Mouse (Mus musculus): ENCODE results near the gene Serpina3k.
"Not testable (repeated sequence)": the region's sequence is repeated elsewhere in the genome, so short reads cannot be mapped to it uniquely, and the experiment has no call there.

The Serpina3k gene

DNA sequence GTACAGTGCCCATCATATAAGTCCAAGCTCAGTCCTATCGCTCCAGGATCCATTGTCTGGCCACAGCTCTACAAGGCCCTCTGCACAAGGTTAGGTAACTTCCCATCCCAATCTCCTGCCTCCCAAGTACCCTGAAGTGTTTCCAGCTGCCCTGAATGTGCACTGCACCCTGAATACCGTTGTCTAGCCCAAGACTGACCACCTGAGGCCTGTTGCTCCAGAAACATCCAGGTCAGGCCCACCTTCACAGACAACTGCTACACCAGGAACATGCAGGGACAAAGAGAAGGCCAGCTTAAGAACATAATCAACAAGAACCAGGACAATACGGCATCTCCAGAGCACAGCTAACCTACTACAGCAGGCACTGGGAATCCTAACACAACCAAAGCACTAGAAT, 31.7 kb downstream of the Serpina3k start:
- H3K36me3 ChIP-seq (ENCODE audit: control insufficient read depth, insufficient read depth, low read length, poor library complexity, severe bottlenecking), result no peaks in the 10 kb centered on the region
- no peaks in the 10 kb centered on the region for H3K27me3 ChIP-seq (ENCODE audit: control insufficient read depth, insufficient read depth, low read length, poor library complexity, severe bottlenecking)
- no peak for DNase-seq (ENCODE audit: low read depth, low spot score)

DNA sequence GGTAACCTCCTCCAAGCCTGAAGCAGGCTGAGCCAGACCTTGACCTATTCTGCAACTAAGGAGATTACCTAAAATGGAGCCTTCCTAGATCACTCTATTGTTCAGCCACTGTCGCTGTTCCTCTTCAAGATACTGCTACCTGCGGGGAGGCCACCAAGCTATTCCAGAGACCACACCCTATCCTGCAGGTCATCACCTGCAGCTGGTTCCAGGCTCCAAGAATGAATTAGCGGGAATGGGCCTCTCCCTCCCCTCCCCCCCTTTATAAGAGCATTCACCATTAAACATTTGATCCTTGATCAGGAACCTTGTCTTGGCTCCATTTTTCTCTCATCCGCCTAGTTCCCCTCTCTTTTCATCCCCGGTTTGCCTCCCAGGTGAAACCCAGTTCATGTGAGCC, 38.9 kb downstream of the Serpina3k start:
- H3K27me3 ChIP-seq (ENCODE audit: control insufficient read depth, insufficient read depth, low read length, poor library complexity, severe bottlenecking); H3K36me3 ChIP-seq (ENCODE audit: control insufficient read depth, insufficient read depth, low read length, poor library complexity, severe bottlenecking); DNase-seq (ENCODE audit: low read depth, low spot score): not testable (repeated sequence)

DNA sequence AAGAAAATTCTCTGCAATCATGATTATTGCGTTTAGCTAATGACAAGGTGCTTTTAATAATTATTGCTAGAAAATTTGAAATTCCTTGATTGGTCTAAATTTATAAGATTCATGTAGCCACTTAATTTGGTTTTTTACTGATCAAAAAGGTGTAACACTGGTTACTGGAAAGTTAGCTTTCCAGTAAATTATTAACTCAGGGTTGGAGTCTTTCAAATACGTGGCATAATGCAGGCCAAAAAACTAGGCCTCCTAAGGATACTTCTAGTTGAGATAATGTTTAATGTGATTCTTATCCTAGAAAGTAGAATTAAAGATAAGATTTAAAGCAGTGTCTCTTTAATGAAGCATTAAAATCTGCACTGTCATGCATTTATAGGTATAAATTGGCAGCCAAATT, 40.1 kb downstream of the Serpina3k start:
- H3K36me3 ChIP-seq (ENCODE audit: control insufficient read depth, insufficient read depth, low read length, poor library complexity, severe bottlenecking); H3K27me3 ChIP-seq (ENCODE audit: control insufficient read depth, insufficient read depth, low read length, poor library complexity, severe bottlenecking); DNase-seq (ENCODE audit: low read depth, low spot score): not testable (repeated sequence)

DNA sequence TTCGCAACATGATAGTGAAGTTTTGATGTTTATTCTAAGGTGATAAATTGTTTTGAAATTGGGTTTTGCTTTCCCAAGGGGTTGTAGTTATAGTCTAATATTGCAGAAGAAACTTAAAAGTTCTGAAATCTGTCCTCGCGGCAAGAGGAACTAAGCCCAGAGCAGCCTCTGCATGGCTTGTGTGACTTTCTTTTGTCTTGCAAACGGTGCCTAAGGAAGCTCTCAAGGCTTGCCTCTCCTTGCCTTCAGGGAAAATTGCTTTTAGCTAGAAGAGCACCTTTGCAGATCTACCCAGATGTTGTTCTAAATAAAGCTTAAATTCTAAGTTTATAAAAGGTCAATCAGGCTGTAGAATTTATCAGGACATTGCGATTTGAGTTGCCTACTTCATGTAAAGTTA, 40.5 kb downstream of the Serpina3k start:
- not testable (repeated sequence) for H3K36me3 ChIP-seq (ENCODE audit: control insufficient read depth, insufficient read depth, low read length, poor library complexity, severe bottlenecking); DNase-seq (ENCODE audit: low read depth, low spot score); H3K27me3 ChIP-seq (ENCODE audit: control insufficient read depth, insufficient read depth, low read length, poor library complexity, severe bottlenecking)

DNA sequence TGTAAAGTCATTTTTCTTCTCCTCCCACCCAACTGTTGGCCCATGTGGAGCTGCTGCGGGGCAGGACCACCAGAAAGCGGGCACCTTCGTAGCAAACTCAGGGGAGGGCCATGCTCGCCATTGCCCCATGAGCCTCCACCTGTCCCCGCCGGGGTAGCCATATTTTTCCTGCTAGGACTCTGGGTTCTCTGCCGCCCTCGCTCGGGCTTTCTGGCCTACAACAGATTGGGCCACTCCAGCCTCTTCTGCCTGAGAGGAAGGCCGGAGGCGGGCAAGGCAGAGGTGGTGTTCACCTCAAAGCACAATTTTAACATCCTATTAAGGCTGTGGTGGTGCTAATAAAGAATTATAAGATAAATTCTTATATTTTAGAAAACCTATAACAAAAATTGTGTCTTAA, 41.6 kb downstream of the Serpina3k start:
- H3K36me3 ChIP-seq (ENCODE audit: control insufficient read depth, insufficient read depth, low read length, poor library complexity, severe bottlenecking), result no peaks in the 10 kb centered on the region
- H3K27me3 ChIP-seq (ENCODE audit: control insufficient read depth, insufficient read depth, low read length, poor library complexity, severe bottlenecking), result no peaks in the 10 kb centered on the region
- no peak for DNase-seq (ENCODE audit: low read depth, low spot score)

DNA sequence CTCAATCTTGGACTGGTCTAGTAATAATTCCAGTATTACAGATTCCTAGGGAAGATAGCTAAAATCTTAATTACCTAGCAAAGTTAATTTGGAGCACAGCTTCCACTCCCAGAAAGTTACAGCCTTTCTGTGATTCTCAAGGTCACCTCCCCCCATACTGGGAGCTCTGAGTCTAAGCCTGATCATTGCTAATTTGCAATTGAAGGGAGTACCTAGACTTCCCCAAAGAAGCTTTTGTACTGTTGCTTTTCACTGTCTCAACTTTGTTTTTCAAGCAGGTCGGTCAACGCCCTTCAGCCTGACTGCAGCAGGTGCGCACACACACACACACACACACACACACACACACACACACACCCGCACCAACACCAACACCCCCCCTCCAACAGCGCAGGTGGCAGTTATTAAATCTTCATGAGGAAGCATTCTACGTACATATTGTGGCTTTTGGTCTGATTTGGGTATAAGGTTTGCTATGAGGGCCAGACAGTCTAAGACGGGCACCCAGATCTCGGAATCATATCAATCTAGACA, 42.9 kb downstream of the Serpina3k start:
- H3K27me3 ChIP-seq (ENCODE audit: control insufficient read depth, insufficient read depth, low read length, poor library complexity, severe bottlenecking); DNase-seq (ENCODE audit: low read depth, low spot score); H3K36me3 ChIP-seq (ENCODE audit: control insufficient read depth, insufficient read depth, low read length, poor library complexity, severe bottlenecking): not testable (repeated sequence)

DNA sequence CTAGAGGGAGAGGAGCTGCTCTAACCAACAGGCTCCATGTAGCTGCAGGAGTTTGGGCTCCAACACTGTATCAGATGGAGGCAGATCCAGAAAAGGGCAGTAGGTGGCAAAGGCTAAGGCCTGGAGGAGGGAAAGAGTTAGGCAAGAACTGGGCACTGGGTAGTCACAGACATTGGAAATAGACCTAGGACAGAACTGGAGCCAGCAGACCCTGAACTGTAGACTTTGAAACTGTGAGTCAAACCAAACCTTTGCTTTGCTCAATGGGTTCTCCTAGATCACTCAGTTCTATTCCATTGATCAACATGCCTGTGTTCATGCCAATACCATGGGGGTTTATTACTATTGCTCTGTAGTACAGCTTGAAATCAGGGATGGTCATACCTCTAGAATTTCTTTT, 47.7 kb downstream of the Serpina3k start:
- not testable (repeated sequence) for H3K27me3 ChIP-seq (ENCODE audit: control insufficient read depth, insufficient read depth, low read length, poor library complexity, severe bottlenecking); H3K36me3 ChIP-seq (ENCODE audit: control insufficient read depth, insufficient read depth, low read length, poor library complexity, severe bottlenecking); DNase-seq (ENCODE audit: low read depth, low spot score)

DNA sequence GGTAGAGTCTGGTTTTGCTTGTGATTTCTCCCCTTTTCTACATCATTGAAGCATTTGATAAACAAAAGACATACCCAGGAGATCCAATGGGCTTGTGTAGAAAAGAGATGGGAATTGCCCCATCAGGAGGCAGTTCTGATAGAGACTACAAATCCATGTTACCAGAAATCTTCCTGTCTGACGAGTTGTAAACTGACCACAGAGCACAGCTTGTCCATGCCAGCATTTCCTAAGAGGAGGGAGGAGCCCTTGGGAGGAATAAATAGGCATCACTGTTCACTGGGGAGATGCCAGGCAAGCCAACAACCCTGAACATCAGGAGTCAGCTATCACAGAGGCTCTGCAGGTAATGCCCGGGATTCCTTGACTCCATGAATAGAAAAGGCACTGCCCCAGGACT, 48.6 kb downstream of the Serpina3k start:
- not testable (repeated sequence) for H3K36me3 ChIP-seq (ENCODE audit: control insufficient read depth, insufficient read depth, low read length, poor library complexity, severe bottlenecking); H3K27me3 ChIP-seq (ENCODE audit: control insufficient read depth, insufficient read depth, low read length, poor library complexity, severe bottlenecking); DNase-seq (ENCODE audit: low read depth, low spot score)

DNA sequence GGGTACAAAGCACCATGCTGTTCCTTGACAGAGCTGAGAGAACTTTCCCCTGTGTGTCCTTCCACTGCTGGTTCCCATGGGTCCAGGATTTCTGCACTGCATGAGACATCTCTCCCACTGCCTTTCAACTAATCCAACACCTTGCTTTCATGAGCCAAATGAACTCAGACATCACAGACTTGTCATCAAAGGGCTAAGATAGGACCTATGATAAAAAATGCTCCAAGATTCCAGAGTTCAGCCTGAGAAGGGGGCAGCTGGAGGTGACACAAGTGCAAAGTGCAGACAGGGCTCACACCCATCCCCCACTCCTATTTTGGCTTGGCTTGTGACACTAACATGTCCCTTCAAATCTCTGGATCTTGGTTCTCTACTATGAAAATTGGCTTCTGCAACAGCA, 50.2 kb downstream of the Serpina3k start:
- Histone ChIP-seq H3K36me3 (ENCODE audit: control insufficient read depth, insufficient read depth, low read length, poor library complexity, severe bottlenecking) (no peaks in the 10 kb centered on the region), H3K27me3 (ENCODE audit: control insufficient read depth, insufficient read depth, low read length, poor library complexity, severe bottlenecking) (no peaks in the 10 kb centered on the region)
- DNase-seq (ENCODE audit: low read depth, low spot score), result no peak

DNA sequence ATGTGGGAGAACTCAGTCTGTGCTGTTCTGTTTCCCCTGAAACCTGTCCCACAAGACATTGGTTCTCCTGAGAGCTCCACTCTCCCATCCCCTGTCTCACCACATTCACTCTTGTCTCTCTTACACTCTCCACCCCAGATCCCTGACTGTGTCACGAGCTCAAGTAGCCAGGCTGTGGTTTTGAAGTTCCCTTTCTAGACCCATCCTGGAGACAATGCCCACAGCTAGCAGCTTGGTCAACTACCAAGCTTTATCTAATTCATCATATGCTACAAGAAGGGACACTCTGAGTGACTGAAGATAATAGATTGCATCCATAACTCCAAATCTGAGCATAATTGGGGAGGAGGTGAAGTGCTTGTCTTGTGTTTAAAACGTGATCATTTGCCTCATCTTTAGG, 52.8 kb downstream of the Serpina3k start:
- not testable (repeated sequence) for H3K27me3 ChIP-seq (ENCODE audit: control insufficient read depth, insufficient read depth, low read length, poor library complexity, severe bottlenecking); DNase-seq (ENCODE audit: low read depth, low spot score)

More for the DNA sequence above, 52.8 kb downstream of the Serpina3k start:
- not testable (repeated sequence) for H3K36me3 ChIP-seq (ENCODE audit: control insufficient read depth, insufficient read depth, low read length, poor library complexity, severe bottlenecking)
